ENCODE assay signal across 9 mouse cellular contexts in genomic region chr15:96169726-96170467, GRCm38 (mm10).
DNase-seq lines count a peak whose midpoint lies in the region; ATAC-seq lines count a peak whose summit lies in the region.
"Had no signal": no experiment of that assay in that cellular context is flagged by ENCODE, and none has a peak within 500 bp of the region (broad histone marks: within the 10 kb centered on the region; RNA-seq: fewer than 3 reads in every experiment).

No protein-coding gene starts in this region.

- no peak overlapping the region for H3K27ac ChIP-seq in heart, embryonic 15.5 days
- peak overlapping the region; percentile 62 for H3K27ac ChIP-seq in hindbrain, embryonic 13.5 days
- H3K27ac ChIP-seq in midbrain, embryonic 16.5 days (ENCODE audit: low read length), result no peak overlapping the region

- peak overlapping the region; percentile 58 for H3K4me2 ChIP-seq in heart, embryonic 15.5 days
- peak overlapping the region; percentile 46 for H3K4me2 ChIP-seq in hindbrain, embryonic 13.5 days
- H3K4me2 ChIP-seq in midbrain, embryonic 16.5 days (ENCODE audit: low read length), result peak overlapping the region; percentile 39

- no peak for ATAC-seq in heart, embryonic 15.5 days (replicated peaks; ENCODE audit: insufficient number of reproducible peaks, insufficient read depth, low FRiP score, low read depth)
- 0 out of 2 replicates have a peak, but pooled peaks have one; percentile 25 for ATAC-seq in hindbrain, embryonic 13.5 days (ENCODE audit: low FRiP score)
- ATAC-seq in midbrain, embryonic 16.5 days, result peak; percentile 34; the same call in 1 of the 2 replicates

- 14% methylated on average over 15 of the region's 15 CpGs for WGBS in heart, embryonic 15.5 days
- WGBS in hindbrain, embryonic 13.5 days, result 12% methylated on average over 15 of the region's 15 CpGs
- 12% methylated on average over 15 of the region's 15 CpGs for WGBS in midbrain, embryonic 16.5 days

- H3K9me3 ChIP-seq in heart, embryonic 15.5 days (replicated peaks), result no peaks in the 10 kb centered on the region
- H3K9me3 ChIP-seq in hindbrain, embryonic 13.5 days, result no peaks in the 10 kb centered on the region
- no peaks in the 10 kb centered on the region for H3K9me3 ChIP-seq in midbrain, embryonic 16.5 days (replicated peaks; ENCODE audit: control insufficient read depth, low read length, poor library complexity, severe bottlenecking)

- 0 out of 2 replicates have a peak overlapping the region, but pooled peaks have one; percentile 3 for H3K9ac ChIP-seq in heart, embryonic 15.5 days
- peak overlapping the region; percentile 59 for H3K9ac ChIP-seq in hindbrain, embryonic 13.5 days
- H3K9ac ChIP-seq in midbrain, embryonic 16.5 days (ENCODE audit: low read depth, low read length), result 0 out of 2 replicates have a peak overlapping the region, but pooled peaks have one; percentile 7

- 0 out of 2 replicates have a peak, but pooled peaks cover 6% of the 10 kb centered on the region for H3K27me3 ChIP-seq in heart, embryonic 15.5 days
- H3K27me3 ChIP-seq in hindbrain, embryonic 13.5 days, result peaks cover 9% of the 10 kb centered on the region; the same call in 1 of the 2 replicates
- peaks cover 3% of the 10 kb centered on the region for H3K27me3 ChIP-seq in midbrain, embryonic 16.5 days (ENCODE audit: control insufficient read depth, insufficient read depth, low read depth, low read length)

- peak overlapping the region; percentile 33 for H3K4me3 ChIP-seq in heart, embryonic 15.5 days
- peak overlapping the region; percentile 15; the same call in 1 of the 2 replicates for H3K4me3 ChIP-seq in hindbrain, embryonic 13.5 days
- peak overlapping the region; percentile 6; the same call in 1 of the 2 replicates for H3K4me3 ChIP-seq in midbrain, embryonic 16.5 days (ENCODE audit: low read depth, low read length)

- H3K36me3 ChIP-seq in heart, embryonic 15.5 days, result no peaks in the 10 kb centered on the region
- no peaks in the 10 kb centered on the region for H3K36me3 ChIP-seq in hindbrain, embryonic 13.5 days
- no peaks in the 10 kb centered on the region for H3K36me3 ChIP-seq in midbrain, embryonic 16.5 days (ENCODE audit: control insufficient read depth, insufficient read depth, low read length)

- intact Hi-C loops in gastrocnemius, postnatal 14 days (cut with DNase I; ENCODE audit: low total_unique reads), result no loop called here

- peaks cover 4% of the 10 kb centered on the region; the same call in 1 of the 2 replicates for H3K4me1 ChIP-seq in heart, embryonic 15.5 days (replicated peaks)
- H3K4me1 ChIP-seq in hindbrain, embryonic 13.5 days (replicated peaks), result peaks cover 24% of the 10 kb centered on the region
- peaks cover 13% of the 10 kb centered on the region; the same call in 1 of the 2 replicates for H3K4me1 ChIP-seq in midbrain, embryonic 16.5 days (ENCODE audit: control insufficient read depth, insufficient read depth, low read length)

- no peak for DNase-seq in heart, adult 9 months (ENCODE audit: low spot score in 2 of 2)
- peak; percentile 25 for DNase-seq in embryo, embryonic 11 days
- DNase-seq in gastrocnemius, postnatal 14 days, result no peak
- no peak for DNase-seq in right cerebral cortex, postnatal 36 days (ENCODE audit: low spot score in 2 of 2)
- DNase-seq in gastrocnemius, adult 8-10 months (ENCODE audit: low spot score in 2 of 2), result no peak
- DNase-seq: adrenal gland, adult 2 months had no signal

Comparison
In these comparisons a context has a peak if more than half of its experiments do, and no peak if none do; other contexts are left out.
1. H3K9ac ChIP-seq: peak in every context shown above with its lines; median percentile 59 in hindbrain, embryonic 13.5 days; 7 in midbrain, embryonic 16.5 days; 3 in heart, embryonic 15.5 days.